Mouse (Mus musculus) heart, adult 11 months (tissue): ENCODE measurements at regions not wholly inside any gene's neighbourhood (a gene's known extent, or its start where the extent isn't known, plus 50 kb on each side); places are given as distances from the start of the nearest gene placed in this dataset.
A peak's percentile ranks its signal among the peaks of the same experiment; 100 is the strongest.

Source experiments
- DNase-seq: peaks from one replicate; pipeline ENCODE4 v3.0.0; 2022

DNA sequence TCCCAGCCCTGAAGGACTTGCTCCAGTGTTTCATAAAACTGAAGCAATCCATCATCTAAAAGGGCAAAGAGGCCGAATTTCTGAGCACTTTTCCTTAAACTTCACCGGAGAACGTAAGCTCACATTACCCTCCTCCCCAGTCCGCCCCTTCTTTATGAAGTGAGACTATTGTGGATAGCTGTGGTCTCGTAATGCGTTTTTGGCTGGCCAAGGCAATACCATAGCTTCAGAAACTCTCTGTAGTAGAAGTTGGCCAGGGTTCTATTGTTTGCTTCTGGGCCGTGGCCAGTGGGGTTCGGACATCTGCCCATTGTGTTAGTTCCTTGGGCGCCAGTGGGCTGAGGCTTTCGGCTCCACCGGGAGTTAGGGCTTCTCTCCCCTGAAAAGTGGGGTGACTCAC, 301.7 kb upstream of the Sox9 start:
- peak; percentile 72 for DNase-seq

DNA sequence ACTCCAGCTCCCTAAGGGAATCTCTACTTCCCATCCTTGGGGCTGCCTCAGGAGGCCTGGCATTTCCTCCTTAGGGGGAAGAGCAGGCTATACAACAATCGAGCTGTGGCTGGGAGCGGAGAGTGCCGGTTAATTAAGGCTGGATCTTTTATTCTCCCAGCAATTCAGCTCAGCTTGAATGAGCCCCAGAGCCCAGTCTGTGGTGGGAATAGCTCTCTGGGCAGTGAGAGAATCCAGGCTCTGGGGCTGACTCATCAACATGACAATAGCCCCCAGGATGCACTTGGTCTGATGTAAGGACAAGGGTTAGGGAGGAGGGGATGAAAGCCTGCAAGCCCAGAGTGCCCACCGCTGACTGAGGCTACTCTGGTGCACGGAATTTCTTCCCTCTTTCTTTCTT, 280.2 kb upstream of the Sox9 start:
- peak; percentile 53 for DNase-seq

DNA sequence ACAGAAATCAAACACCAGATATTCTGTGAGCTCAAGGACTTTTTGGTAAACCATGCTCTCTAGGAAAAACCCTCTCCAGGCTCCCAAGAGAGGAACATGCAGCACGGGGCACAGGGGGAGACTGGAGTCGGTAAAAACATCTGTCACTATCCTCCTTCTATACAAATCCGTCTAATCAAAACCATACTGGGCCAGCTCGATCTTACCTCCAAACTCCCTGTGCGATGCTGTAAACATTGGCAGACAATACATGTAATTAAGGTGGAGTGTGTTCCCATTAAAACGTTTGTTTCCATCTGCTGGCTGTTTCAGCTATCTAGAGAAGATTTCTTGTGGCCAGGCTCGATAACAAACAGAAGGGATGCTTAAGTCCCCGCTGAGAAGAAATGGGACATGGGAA, 262.9 kb upstream of the Sox9 start:
- peak; percentile 59 for DNase-seq

DNA sequence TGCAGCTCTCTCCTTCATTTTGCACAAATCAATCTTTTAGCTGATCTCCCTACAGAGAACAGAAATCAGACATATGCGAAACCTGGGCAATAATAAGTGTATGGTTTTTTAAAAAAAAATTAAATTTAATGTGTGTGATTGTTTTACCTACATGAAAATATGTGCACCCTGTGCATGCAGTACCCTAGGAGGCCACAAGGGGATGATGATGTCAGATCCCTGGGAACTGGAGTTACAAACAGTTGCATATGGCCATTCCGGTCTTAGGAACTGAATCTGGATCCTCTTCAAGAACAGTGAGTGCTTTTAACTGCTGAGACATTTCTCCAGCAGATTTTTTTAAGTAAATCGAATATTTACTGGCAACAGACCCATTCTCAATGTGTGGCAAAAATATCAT, 257.0 kb upstream of the Sox9 start:
- DNase-seq = no peak

DNA sequence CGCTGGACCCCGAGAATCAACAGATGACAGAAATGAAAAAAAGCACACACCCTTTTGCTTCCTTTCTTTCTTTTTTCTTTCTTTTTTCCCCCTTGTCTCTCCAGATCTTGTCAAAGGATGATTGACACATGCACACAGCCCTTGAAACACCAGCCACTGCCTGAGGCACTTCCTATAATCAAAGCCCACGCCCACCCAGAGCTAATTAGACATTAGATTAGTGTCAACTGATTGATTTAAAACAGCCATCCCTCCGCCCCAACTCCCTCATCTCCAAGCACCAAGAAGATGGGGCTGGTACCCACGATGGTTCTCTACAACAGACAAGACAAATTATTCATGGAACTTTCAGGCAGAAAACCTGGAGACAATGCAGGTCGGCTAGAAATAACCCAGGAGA, 239.5 kb upstream of the Sox9 start:
- no peak for DNase-seq

DNA sequence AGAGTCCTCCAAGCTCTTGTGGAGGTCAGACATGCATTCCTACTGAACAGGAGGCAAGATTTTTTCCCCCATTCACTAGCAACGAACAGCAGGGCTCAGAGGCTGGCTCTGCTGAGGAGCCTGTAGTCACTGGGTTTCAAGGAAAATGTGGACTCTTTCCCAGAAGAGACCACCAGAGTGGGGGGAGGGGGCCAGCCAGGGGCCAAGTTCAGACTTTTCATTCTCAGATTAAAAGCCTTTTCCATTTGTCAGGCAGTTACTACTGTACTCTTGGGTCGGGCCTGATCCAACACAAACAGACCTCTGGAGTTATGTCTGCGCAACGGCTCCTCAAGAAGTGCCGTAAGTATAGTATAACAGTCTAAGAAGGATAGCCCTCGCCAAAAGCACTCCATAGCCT, 238.6 kb upstream of the Sox9 start:
- no peak for DNase-seq

DNA sequence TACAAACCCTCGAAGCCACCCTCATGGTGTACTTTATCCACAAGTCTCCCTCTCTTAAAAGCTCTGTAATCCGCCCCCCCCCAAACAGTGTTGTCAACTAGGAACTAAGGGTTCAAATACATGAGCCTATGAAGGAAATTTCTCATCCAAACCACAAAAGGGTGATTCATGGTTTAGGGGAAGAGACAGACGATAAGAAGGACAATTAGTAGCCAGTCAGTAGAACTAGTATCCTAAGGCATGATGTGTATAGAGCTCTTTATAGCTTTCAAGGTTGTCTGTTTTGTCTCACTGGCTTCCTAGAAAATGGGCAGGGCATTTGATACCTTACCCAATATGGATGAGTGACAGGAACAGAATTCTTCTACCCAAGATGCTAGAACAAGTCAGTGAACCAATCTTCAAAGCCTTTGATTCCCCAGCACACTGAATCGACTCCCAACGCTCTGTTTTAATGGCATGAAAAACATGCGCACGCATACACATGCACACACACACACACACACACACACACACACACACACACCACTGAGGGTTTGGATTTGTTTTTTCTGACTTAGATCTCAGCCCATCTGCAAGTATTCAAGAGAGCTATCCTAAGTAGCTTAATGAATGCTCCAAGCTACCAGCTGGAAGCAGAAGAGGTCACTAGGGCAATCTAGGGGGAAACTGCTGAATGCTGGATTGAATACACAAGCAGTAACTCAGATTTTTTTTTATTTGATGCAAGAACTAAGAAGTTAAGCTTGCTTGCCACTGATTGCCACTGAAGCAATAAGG, 236.6 kb upstream of the Sox9 start:
- DNase-seq = no peak

DNA sequence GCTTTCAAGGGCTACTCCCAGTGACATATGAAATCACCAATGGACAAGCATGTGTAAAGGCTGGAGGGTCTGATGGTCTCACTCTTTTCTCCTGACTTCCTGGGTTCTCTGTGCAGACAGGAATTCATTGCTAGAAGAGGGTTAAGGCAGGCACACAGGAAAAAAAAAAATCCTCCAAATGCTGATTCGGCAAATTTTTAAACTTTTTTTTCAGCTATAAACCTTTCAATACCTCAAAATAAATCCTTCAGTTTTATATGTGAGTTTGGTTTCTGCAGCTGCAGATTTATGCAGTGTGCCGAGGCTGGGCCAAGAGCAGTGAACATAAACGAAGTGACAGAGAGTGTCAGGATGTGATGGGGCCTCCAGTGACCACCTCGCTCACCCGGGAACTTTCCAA, 235.9 kb upstream of the Sox9 start:
- no peak for DNase-seq

DNA sequence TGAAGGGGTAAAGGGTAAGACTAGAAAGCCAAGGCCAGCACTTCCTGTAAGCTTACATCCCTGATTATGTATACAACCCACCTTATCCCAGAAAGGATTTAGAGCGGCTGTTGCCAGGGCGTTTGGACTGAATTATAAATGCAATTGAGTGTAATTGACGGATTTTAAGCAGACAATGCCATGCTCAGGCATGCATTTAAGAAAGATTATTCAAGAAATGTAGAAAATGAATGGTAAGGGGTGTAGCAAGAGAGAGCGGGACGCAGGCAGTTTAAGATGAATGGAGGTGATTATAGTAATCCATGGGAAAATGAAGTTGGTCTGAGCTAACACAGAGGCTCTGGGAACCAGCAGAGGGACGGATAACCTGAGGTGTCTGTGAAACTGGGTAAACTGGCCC, 229.2 kb upstream of the Sox9 start:
- no peak for DNase-seq

DNA sequence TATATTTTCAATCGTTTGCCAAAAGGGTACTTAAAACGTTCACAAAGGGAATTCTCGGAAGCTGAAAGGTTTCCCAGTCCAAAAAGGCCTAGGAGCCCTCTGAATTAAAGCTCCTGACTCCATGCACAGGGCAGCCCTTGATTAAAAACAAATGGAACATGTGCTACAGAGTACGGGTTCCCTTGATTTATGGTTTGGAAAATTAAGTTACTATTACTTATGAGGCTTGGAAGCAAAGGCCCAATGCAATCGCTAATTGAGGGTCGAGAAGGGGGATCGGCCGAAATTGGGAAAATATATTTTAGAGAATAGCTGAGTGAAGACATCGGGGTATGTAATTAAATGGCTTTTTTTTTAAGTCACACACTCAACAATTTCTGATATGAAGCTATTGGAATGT, 219.0 kb upstream of the Sox9 start:
- no peak for DNase-seq

DNA sequence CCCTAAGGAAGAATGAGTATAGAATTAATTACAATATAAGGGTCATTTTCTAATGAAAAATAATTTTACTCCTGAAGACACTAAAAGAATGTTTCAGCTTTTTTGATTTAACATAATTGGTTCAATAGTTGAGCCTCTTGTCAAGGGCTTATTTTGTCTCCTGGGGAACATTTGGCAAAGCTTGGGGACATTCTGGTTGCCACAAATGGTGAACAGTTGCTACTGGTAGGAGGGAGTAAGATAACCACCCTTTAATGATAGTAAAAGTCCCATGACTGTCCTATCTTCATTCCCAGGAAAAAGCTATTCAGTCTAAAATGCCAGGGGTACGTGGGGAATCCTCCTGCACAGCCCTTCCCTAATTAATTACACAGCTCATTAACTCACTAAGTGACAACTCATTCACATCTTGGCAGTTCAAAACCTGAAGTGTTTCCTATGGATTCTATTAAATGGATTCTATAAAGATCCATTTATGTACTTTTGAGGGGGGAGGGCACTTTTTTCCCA, 217.3 kb upstream of the Sox9 start:
- no peak for DNase-seq

DNA sequence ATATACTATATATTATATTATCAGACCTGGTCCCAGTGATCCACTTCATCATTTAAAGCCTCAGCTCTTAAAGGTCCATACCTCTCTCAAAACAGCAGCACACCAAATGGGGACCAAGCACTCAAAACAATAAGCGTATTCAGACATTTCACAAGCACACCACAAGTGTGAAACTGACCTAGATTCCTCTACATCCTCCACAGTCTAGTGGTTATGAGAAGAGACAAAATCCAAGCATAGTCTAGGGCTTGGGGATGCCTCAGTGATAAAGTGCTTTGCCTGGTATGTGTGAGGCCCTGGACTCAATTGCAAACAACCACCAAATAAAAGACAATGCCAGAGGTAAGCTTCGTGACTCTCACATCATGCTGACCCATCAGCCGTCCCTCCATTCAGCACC, 216.0 kb upstream of the Sox9 start:
- no peak for DNase-seq

DNA sequence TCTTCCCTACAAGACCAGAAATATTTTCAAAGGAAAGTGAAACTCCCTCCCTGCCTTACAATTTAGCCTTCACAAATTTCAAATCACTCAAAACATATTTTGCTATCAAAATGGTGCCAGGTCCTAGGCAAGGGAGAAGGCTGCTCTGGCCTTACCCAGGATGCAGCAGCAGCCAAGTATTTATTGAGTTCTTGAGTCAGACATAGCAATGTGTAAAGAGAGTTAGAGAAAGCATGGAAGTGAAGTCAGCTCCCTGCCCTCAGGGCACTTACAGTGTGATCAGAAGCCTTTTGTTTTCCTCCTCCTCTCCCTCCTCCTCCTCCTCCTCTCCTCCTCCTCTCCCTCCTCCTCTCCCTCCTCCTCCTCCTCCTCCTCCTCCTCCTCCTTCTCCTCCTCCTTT, 194.6 kb upstream of the Sox9 start:
- no peak for DNase-seq

DNA sequence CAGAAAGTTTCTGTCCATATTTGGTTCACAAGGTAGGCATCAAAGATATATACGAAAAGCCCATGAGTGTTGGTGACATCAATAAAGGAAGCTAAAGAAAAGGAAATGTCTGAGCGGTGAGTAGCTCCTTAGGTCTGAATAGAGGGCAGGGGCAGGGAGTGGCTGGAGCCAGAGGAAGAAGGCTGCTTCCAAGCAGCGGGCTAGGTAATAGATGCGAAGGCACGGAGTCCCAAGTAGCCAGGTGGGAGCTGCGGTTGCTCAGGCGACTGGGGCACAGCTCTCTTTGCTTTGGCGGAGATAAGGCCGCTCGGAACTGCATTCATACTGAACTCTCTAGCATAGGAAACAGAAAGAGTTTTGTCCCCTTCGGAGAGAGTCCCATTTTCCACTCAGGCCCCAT, 193.9 kb upstream of the Sox9 start:
- peak; percentile 80 for DNase-seq

DNA sequence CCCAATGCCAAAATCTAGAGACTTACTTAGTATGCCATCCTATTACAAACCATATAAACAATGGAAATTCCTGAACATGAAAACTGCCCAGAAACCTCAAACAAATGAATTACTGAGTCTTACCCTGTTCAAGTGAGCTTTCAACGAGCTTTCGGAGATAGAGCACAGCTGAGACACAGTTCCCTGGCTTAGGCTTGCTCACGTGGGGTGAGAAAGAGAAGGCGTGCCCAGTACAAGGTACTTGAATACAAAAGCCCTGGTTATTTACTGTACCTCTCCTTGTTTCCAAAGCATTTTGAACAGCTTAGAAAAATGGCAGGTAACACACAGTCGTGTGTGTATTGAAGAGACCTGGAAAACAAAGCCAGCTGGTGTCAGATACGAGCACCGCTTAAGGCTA, 191.8 kb upstream of the Sox9 start:
- DNase-seq = no peak

DNA sequence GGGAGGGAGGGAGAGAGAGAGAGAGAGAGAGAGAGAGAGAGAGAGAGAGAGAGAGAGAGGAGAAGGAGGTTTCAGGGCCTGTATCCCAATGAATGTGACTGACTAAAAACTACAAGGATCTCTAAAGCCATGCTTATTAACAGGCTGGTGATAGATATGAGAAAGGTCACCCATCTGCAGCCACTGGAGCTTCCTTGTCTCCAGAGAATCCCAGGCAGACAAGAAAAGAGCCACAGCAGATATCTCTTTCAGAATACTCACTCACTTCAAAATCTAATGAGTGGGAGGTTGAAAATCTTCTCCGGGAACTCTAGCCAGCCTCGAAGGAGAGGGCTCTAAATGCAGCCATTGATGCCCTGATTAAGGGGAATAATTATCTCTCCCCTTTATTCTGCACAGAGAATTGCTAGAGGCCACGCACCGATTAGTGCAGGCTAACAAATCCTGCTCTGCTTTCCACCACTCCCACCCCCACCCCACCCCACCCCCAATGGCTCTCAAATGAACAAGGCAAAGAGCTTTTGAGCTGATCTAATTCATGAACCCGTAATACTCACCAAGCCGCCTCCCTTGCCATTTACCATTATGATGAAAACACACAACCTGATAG, 189.5 kb upstream of the Sox9 start:
- DNase-seq = no peak

DNA sequence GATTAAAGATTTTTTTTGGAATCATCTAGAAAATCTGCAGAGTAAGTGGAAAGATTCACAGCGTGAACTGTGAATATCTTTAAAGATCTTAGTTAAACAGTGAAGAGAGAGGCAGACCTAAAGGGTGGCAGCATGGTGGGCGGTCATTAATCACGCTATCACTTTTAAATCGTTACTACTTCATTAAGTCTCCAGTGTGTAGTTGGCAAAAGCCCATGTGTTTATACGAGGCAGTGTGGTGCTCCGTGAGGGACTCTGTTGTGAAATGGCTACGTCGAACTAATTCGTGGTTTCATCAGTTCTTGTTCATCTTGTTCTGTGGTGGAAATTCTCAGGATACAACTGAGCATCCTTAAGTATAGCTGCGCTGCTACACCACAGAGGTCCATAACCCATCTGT, 188.2 kb upstream of the Sox9 start:
- DNase-seq = no peak

DNA sequence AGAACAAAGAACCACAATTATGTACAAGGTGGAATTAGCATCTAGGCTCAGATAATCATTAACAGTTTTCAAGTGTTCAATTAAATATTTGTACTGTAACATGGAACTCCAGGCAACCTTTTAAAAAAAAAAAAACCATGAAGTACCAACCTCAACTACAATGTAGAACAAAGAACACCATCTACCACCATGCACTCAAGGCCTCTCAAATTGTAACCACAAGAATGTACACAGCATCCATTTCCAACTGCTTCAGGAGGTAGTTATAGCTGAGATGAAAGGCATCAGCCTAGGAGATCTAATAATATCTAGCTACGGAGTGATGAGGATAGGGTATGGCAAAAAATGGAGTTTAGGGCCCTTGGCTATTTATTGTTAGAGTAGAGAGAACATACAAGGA, 174.7 kb upstream of the Sox9 start:
- no peak for DNase-seq

DNA sequence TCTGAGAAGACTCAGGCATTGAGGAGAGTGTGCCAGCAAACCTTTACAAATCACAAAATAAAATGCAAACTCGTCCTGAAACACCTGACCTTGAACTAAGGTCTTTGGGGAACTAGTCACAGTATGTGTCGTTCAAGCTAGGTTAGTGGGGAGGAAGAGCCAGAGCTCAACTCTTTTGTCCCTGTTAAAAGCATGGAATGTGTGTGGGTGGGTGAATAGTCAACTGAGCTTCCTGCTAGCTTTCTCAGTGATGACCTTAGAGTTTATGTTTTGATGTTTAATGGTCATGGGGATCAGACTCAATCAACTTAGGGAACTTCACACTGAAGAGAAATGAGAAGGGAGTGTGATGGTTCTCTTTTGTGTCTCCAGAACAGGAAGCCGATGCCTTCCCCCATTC, 172.7 kb upstream of the Sox9 start:
- no peak for DNase-seq

DNA sequence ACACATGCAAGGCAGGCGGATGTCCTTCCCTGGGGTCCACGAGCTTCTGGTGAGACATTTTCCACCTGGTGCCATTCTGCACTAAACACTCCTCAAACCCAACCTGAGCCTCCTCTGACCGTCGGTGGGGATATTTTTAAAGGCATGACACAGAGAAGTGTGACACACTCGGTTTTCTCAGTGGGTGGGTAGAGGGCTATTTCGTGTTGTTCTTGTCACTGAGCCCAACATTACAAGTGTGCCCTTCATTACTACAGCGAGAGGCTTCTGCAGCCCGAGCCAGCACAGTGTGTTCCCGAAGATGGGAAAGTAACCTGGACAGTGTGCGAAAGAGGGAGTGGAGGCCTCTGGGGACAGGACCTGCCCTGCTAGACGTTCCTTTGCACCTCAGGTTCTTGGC, 171.0 kb upstream of the Sox9 start:
- DNase-seq = peak; percentile 86

DNA sequence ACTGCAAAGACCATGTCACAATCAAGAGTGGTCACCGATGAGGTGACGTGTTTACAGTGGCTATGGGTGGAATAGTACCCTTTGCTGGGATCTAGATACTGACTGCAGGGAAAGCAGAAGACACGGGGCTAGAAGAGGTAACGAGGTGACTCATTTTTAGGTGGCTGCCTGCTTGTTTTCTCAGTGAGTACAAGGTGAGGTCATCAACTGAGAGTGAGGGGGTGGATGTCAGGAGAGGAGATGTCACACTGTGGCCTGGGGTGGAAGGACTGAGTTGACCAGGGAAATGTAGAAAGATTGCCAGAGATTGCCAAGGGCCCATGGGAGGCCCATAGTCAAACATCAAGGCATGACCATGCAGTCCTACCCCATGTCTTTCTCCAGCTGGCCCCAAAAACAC, 166.4 kb upstream of the Sox9 start:
- DNase-seq = no peak

DNA sequence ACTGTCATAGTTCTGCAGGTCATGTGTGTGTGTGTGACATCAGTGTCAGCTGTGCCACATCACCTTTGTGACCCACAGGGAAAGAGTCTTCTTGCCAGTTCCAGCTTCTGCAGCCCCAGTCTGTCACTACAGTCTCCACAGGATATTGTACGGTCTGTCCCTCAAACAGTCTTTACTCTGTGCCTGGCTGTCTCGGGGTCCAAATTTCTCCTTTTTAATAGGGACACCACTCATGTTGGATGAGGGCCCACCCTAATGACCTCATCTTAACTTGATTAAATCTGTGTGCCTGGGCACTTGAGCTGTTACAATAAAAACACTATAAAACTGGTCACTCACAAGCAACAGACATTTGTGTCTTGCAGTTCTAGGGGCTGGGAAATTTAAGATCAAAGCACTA, 165.1 kb upstream of the Sox9 start:
- no peak for DNase-seq

DNA sequence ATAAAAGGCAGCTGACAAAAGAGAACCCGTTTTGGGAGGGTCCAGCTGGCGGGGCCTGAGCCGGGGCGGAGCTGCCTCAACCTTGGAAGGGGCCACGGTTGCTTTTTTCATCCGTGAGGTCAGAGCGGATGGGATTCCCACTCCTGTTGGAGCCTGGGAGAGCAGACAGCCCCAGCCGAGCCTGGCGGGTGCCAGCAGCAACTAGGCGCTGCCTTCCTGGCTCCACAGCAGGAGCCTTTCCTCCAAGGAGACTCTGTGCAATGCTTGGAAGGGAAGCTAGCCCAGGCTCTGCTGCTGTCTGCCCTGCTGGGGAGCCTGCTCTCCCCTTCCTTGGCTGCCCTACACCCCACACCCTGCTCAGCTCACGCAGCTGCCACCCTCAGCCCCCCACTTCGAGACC, 161.1 kb upstream of the Sox9 start:
- DNase-seq = peak; percentile 97

DNA sequence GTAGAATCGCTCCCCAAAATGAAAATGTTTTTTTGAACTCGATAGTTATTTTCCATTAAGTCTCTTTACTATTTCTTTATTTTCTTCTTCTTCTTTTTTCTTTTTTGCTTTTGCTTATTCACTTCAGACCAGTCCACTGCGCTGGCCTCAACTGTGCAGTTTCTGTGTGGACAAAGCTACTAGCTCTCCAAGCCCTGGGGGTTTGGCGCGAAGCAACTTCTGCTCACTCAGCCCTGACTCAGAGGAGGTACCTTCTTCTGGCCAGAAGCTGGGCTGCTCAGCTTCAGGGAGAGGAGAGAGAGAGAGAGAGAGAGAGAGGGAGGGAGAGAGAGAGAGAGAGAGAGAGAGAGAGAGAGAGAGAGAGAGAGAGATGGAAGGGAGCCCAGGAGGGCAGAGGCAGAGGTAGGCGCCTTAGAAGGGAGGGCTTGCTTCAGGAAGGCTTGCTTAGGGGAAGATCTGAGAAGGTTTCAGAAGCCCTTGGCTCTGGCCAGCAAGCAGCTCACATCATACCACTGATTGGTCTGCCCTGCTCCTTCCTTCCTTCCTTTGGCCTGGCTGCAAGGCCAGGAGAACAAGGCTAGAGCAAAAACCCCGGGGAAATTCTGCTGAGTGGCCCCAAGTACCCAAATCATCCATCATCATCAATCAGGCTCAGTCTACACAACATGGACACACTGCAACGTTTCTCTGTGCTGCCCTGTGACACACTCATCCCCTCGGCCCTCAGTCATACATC, 160.5 kb upstream of the Sox9 start:
- no peak for DNase-seq
